Mouse (Mus musculus) heart, postnatal 10 days (tissue): ENCODE measurements around the gene Gm10181. TPM values are rescaled to one million over a fixed set of nuclear protein-coding genes. Genes with fewer than 3 reads are reported as not detected.
"Not testable (repeated sequence)": the region's sequence is repeated elsewhere in the genome, so short reads cannot be mapped to it uniquely, and the experiment has no call there.

Experiments
- DNase-seq, 2 experiments: peaks; one replicate each; pipeline ENCODE4 v3.0.0; 2021
- intact Hi-C: fragments of 180-260 bp; cut with DNase I; formaldehyde crosslinking; loops from one replicate; pipeline ENCODE4 v1.15.1; 2025
- total RNA-seq, 2 experiments: library from RNA; stranded (reverse); gene quantifications; 2 replicates each; pipeline ENCODE4 v1.2.3; 2021

Gm10181 gene
- total RNA-seq: not detected

DNA sequence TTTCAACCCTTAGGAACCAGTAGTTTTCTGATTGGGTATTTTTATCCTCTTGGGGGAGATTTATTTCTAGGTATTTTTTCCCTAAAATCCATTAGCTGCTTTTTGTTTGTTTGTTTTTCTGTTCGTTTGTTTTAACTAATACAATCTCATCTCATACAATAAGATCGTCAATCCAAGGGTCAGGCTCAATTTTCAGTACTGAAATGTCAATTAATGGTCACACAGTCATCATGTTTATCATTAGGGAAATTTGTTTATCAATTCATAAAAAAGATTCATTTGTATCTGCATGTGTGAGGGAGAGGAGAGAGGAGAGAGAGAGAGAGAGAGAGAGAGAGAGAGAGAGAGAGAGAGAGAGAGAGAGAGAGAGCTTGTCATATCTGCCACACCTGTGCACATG, at the start of gene Gm10181:
Gm10181 (plus strand) TSS at position 301 of the 400 bp plus-strand sequence.
- no peak for DNase-seq
- intact Hi-C loops: no loop called here

DNA sequence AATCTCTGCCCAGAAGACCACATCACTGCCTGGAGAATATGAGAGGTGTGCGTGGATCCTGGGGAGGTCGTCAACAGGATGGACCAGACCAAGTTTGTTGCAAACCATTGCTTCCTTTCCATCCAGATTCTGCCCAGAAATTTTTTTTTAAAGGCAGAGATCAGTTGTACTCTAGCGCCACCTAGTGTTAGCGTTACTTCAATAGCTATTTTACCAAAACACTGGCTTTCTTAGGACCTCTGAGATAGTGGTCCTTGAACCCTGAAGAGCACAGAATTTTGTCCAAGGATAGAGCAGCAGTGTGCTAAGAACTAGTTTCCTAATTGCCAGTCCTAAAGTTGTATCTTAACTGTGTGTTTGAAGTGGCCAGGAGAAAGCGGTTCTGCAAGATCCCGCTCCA, 47.6 kb upstream of the Gm10181 start:
- peak; percentile 62 to 80 for DNase-seq

DNA sequence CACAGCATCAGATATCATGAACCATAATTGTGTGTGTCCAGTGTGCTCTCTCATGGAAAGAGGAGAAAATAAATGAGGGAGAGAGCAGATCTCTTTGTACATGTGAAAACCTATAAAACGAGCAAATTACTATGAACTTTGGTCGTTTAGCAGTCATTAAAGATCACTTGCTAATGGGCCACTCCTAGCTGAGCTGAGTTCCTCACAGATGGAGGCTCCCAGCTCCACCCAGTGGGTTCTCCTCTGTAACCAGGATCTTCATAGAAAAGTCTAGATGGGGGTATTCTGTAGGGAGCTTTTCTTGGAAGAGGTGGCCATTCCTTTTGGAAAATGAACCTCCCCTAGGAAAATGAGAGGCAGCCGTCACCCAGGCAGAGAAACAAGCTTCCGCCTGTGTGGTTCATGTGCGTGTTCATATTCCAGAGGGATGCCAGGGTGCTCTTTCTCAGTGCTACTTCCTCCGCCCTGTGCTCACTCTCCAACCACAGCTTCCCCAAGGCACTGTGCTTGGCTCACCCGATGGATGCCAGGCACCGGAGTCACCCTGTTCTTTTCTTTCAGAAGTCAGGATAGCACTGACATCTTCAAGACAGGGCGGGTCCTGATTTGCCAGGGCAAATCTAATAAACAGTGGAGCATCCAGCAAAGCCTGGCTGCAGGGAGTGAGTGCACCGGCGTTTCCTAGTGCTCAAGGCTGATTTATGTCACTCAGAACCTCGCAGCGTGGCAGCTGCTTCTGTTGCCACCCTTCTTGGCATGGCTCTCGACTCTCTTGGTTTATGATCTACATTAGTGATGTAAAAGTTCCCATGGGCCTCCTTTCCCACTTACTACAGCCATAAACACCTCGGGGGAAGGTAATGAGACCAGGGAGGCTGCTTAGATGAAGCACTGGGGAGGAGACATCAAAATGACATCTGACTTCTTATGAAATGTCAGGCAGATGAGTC, 46.8 kb upstream of the Gm10181 start:
- intact Hi-C loops: loop anchor here (5.0 kb wide), 2 partner anchors 60 to 505 kb away; no protein-coding TSS in a partner anchor
- DNase-seq: no peak

More for the DNA sequence above, 47.6 kb upstream of the Gm10181 start:
- intact Hi-C loops: loop anchor here (1.0 to 5.0 kb wide), 4 partner anchors 61 to 504 kb away; no protein-coding TSS in a partner anchor

DNA sequence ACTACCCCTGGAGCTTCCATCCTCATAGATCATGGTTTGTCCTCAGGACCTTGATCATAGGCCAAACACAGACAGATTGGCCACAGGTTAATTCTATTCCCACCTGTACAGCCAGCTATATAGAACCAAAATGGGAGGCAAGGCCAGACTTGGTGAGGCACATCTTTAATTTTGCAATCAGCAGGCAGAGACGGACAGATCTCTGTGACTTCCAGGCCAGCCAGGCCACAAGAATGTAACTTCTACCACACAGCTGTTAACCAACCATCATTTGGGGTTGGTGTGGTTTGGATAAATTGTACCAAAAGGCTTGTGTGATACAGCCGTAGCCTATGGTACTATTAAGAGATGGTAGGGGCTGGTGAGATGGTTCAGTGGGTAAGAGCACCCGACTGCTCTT, 44.9 kb upstream of the Gm10181 start:
- intact Hi-C loops: loop anchor here (5.0 kb wide), 2 partner anchors 58 to 507 kb away; no protein-coding TSS in a partner anchor
- DNase-seq: no peak

DNA sequence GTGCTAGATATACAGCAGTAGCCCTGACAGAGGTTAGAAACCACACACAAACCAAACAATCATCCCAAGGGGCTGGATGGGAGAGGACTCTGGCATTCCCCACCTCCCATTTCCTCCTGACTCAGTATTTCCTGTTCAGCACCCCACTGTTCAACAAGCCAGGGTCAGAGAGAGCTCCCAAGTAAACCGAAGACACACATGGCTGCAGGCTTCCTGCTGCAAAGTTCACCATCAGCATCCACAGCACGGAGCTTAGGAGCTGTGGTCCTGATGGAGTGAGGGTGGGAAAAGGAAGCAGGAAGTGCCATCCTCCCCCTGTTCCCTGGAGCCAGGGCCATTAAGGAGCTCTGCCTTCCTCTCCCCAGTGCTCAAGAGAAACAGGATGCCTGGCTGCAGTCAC, 40.9 kb upstream of the Gm10181 start:
- intact Hi-C loops: no loop called here
- no peak for DNase-seq

DNA sequence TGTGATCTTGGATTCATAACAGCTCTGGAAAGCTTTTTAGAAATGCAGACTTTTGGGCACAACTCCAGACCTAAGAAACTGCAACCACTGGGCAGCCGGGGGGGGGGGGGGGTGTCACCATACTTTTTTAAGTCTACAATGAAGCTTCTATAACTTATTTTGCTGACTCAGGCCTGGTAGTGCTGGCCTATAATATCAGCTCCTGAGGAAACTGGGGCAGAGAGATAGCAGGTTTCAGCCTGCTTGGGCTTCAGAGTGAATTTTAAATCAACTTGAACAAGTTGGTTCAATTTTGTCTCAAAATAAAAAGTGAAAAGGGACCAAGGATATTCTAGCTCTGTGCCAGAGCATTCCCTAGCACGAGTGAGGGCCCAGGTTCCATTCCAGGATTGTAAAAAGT, 40.3 kb upstream of the Gm10181 start:
- intact Hi-C loops: no loop called here
- DNase-seq: no peak

DNA sequence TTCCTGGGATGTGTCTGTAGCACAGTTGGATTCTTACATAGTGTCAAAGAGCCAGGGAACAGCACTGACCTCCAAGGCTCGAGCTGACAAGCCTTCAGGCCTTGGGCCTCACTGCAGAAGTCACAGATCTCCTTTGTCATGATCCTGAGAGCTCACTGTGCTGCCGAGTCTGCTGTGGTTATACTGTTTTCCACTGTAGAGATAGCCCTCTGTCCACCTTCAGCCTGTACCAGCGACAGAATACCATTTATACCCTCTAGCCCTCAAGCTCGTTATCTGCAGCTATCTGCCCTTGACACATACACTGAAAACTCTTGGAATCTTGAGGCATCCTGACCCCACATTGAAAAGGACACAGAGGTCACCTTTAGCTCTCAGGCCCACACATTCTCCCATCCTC, 37.3 kb upstream of the Gm10181 start:
- DNase-seq: no peak
- intact Hi-C loops: no loop called here

DNA sequence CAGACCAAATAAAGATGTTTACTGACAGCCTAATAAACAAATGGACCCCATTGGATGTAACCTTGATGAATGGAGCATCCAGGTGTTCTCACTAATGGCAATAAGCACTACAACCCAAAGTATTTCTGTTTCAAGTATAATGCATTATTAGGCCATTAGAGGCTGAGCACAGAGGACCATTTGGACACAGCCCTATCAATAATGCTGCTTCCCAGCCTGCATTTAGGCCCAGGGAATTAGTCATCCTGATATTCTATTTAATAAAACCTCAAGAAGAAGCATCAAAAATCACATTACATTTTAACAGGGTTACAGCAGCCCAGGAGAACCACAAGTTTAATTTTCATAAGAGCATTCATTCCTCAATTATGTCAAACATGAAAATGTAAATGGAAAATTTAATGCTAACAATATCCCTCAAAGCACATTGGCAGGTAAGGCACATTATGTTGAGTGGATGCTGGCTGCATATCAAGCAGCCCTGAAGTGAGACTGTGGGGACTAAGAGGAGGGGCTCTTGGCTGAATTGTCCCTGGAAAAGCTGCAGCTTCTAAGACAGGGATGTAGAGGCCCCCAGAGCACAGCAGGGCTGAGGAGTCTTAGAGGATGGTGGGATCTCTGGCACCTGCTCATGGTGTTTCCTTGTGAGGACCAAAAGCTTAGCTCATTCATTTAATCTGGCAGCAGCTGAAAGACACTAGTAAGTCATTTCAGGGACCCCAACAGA, 33.4 kb upstream of the Gm10181 start:
- intact Hi-C loops: loop anchor here (5.0 kb wide), 1 partner anchor 46 kb away; no protein-coding TSS in a partner anchor
- no peak for DNase-seq

DNA sequence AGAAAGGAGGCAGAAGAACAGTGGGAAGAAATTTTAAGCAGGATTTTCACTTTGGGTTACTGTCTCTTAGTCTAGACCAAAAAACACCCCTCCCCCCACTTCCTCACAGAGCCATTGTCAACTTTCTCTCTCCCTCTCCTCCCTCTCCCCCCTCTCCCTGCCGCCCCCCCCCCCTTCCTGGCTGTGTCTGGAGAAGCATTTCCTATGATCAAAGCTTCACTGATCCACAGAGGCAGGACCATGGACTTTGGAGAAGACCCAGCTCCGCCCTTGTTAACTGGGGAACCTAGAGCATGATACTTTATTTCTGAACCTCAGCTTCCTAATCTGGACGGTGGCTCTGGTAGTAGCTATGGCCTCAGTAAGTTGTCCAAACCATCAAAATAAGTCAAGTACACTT, 30.5 kb upstream of the Gm10181 start:
- intact Hi-C loops: loop anchor here (5.0 kb wide), 1 partner anchor 44 kb away; no protein-coding TSS in a partner anchor
- DNase-seq: no peak

DNA sequence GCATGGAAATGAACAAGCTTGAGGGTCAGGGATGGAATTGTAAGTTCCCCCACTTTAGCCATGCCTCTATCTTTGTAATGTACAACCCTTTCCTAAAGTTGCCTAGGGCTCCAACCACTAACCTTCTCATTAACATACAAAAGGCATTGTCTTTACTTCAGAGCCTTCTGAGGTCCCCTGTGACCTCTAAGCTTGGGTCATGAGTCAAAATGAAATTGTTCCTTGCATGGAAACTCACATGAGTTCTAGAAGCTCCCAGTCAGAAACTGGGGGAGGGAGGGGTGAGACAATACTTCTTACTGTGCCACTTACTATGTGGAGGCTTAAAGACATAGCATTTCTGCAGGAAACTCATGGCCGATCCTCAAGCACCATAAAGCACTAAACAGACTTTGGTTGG, 16.6 kb upstream of the Gm10181 start:
- intact Hi-C loops: no loop called here
- DNase-seq: no peak

DNA sequence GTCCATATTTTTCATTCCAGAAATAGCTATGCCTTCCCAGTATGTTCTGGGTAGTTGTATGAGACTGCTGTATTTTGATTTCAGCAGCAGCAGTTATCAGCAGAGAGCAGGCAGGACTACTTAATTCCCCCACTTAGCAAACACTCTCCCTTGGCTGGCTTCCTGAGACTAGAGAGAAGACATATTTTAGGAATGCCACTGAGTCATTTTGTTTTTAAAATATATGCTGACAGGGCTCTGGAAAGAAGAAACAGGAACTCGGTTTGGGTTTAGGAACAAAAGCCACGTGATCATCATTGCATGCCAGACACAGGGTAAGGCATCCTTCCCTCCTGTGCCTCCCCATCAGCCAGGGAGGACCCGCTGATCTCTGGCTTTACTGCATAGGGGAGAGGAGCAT, 13.2 kb upstream of the Gm10181 start:
- peak; percentile 63 to 69 for DNase-seq
- intact Hi-C loops: no loop called here

DNA sequence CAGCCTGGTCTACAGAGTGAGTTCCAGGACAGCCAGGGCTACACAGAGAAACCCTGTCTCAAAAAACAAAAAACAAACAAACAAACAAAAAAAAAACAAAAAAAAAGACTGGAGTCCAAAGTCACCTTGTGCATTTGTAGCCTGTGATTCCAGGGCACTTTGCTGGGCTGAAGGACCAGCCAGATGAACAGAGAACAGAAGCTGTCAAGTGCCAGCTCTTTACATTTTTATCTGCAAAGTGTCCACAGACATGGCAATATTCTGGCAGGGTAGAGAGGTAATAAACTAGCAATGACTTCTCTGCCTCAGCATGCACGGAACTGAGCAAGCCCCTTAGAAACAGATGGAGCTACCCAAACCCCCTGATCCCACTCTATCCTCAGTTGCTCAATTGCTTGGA, 12.7 kb upstream of the Gm10181 start:
- DNase-seq: no peak
- intact Hi-C loops: no loop called here

DNA sequence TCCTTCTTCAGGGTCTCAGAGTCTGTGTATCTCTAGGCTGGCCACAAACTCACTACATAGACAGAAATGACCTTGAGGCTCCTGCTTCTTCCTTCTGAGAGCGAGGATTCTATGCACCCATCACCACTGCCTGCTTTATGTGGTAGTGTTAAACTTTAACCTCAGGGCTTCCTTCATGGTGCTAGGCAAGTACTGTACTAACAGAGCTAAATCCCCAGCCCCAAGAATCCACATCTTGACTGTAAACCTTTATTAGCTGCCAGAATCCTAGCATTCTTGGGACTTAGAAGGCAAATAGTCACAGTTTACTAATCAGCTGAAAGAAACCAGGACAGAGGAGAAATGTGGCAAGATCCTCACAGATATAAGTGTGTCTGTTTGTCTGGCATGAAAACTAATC, 1.6 kb downstream of the Gm10181 start:
- intact Hi-C loops: no loop called here
- no peak for DNase-seq

DNA sequence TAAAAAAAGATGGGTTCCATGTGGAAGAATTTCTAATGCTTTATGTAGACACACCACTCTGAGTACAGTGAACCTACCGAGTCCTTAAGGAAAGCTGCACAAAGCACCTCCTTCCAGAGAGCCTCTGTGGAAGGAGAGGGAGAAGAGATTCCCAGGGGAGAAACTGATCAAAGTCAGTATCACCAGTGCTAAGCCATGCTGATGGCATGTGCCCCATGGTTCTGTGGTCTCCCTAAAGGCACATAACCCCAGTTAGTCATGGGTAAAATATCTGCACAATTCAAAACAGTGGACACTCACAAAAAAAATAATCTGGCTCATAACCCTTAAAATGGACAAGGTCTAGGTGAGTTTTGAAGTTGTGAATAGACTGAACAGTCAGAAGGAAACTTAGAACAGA, 13.7 kb downstream of the Gm10181 start:
- DNase-seq: no peak
- intact Hi-C loops: loop anchor here (2.0 to 10.0 kb wide), 5 partner anchors 46 to 564 kb away; partner anchors contain the start of gene Tbx20

DNA sequence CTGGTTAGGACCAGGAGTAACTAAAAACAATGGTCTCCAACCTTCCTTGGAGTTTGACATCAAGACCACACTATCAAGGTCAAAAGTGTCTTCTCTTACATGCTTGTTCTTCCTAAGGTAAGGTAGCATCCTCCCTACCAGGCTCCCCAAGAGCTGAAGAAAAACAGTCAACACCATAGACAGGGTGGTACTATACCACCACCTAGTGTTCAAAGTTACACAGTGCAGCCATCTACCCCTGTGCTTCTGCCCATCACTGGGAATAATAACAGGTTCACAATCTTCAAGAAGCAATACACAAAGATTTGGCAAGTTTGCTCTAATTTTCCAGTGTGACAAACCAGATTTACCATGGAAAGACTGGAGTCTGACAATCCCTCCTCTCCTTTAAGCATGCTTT, 15.4 kb downstream of the Gm10181 start:
- peak; percentile 61 to 70 for DNase-seq
- intact Hi-C loops: loop anchor here (2.0 to 10.0 kb wide), 5 partner anchors 47 to 404 kb away; partner anchors contain the start of gene Tbx20

DNA sequence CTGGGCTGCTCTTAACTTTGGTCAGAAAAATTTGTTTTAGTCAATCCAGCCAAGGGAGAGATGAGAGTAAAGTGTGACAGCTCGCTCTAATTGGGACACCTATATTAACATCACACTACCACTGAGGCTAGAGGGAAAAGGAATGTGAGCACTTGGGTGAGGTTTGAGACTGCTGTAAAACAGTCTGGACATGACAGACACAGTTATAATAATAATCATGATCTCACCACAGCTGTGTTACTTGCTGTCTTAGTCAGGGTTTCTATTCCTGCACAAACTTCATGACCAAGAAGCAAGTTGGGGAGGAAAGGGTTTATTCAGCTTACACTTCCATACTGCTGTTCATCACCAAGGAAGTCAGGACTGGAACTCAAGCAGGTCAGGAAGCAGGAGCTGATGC, 34.4 kb downstream of the Gm10181 start:
- DNase-seq, intact Hi-C loops: not testable (repeated sequence)

DNA sequence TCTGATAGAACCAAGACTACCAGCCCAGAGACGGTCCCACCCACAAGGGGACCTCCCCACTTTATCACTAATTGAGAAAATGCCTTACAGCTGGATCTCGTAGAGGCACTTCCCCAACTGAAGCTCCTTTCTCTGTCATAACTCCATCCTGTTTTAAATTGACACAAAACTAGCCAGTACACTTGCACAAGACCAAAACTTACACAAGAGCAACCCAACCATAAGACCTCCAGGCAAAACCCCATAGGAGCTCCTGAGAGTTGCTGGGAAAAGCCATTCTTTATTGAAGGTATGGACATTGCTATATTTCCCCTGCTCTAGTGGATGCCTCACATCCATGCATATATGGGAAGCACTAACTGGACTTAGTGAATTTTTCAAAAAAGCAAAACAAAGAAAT, 34.8 kb downstream of the Gm10181 start:
- intact Hi-C loops: no loop called here
- DNase-seq: no peak

DNA sequence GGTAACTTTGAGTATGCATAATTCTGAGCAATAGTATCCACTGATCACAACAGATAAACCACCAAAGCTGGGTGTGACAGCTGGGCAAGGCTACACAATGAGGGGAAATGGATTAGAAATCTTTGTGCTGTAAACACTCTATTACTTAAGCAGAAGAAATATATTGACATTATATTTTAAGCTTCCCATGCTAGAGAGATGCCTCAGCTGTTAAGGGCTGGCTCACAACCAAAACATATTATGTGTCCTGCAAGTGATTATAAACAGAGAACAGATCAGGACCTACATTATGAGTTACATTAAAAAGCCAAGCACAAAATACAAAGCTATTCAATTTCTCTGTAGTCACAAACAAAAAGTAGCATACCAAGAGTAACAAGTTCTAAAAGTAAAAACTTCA, 43.0 kb downstream of the Gm10181 start:
- no peak for DNase-seq
- intact Hi-C loops: no loop called here

DNA sequence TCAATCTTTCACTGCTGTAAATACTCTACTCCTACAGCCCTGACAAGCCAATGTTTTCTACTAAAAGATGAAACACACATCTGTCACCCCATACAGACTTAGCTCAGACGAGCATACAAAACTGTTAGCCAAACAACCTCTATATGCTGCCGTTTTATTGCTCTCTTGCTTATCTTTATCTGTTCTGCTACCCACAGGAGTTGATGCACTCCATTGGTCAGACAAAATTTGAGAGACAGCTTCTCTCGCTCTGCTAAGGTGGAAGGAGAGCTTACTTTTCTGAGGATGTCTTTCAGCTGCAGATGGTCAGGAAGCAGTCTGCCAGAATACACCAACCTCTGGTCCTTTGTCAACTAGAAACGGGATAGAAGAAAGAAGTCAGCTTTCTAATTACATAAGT, 43.7 kb downstream of the Gm10181 start:
- intact Hi-C loops: no loop called here
- no peak for DNase-seq

DNA sequence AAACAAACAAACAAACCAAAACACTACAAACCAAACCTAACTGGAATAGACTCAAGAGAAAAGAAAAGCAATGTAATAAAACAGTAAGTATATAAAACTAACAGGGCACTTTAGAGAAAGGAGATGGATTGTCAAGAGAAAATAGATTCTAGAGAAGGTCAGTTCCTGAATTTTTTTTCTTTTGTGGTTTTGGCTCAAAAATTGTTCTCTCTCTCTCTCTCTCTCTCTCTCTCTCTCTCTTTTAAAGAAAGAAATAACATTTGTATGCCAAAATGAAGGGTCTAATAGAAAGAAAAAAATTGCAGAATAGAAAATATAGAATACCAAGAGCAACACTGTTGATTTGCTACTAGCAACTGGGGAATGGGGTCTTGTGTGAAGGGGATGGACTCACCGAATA, 49.7 kb downstream of the Gm10181 start:
- DNase-seq: no peak
- intact Hi-C loops: no loop called here
